Mouse (Mus musculus) spleen, postnatal 36 days (tissue): Measurements from ENCODE around the gene Sord.
"Not testable (repeated sequence)": the region's sequence is repeated elsewhere in the genome, so short reads cannot be mapped to it uniquely, and the experiment has no call there.

Experiments used
- DNase-seq, 2 experiments: peaks; one replicate each; pipeline ENCODE4 v3.0.0; 2022; ENCODE audit warnings: low spot score in 2 of 2, mixed read lengths in 1 of 2

Gene Sord

DNA sequence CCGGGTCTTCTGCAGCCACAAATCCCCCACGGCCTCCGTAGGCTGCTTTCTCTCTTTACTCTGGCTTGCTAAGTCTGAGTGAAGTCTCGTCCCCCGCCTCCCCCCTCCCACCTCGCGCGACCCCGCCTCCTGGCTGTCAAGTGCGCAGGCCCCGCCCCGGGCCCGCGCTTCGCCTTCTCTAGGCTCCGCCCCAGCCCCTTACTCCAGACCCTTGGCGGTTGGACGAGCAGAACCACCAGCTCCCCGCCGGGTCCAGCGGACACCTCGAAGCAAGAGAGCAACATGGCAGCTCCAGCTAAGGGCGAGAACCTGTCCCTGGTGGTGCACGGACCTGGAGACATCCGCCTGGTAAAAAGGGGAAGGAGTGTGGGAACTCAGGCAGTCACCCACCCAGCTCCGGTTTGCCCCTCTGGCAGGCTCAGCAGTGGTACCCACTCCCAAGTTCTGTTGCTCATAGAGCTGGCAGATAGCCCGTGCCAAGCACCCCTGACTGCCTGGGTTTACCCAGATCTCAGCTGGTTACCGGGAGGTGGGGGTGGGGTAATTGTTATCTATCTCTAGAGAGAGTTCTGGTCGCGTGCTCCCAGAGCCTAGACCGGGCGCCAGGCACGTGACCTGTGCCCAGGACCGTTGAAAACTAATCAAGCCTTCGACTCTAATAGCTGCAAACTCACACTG is at the start of gene Sord:
Gene Sord (plus strand): TSS at position 139 of the 678 bp plus-strand sequence.
- DNase-seq, result peak; percentile 59 to 69

DNA sequence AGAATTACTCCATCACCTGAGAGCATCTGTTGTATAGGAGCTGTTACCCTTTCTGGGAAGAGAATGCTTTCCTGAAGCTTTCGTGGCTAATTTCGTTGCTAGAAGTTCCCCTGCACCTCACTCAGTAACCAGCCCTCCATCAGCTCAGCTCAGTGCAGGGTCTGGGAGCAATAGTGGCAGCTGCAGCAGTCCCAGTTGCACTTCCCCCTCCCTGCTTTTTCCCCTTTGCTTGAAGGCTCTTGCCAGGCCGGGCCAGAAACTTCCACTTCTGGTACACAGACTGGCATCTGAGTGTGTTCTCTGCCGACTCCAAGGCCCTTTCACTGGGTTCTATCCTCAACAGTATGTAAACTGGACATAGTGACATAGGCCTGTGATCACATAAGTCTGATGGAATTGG is 49.5 kb upstream of the Sord start:
- no peak for DNase-seq

DNA sequence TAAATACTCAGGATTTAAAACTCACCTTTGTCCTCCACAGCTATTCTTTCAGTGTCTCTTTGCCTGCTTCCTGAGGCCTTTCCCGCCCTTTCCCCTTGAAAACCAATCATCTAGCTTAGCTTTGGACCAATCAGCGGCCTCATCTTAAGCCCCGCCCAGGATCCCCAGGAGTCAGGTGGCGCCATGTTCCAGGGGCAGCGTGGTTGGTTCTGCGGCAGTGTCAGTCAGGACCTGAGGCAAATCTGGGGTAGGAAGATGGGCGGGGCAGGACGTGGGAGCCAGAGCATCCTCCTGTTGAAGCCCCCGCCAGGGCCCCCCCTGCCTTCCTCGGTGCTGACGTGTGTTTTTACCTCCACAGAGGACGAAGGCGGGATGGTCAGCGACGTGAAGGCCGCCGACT is 48.4 kb upstream of the Sord start, which contains the start of the genes Patl2 and Terb2:
Gene Patl2 (minus strand): TSS at position 84 of the 400 bp plus-strand sequence.
Gene Terb2 (plus strand): TSS at position 167 of the 400 bp plus-strand sequence.
- DNase-seq, result no peak

DNA sequence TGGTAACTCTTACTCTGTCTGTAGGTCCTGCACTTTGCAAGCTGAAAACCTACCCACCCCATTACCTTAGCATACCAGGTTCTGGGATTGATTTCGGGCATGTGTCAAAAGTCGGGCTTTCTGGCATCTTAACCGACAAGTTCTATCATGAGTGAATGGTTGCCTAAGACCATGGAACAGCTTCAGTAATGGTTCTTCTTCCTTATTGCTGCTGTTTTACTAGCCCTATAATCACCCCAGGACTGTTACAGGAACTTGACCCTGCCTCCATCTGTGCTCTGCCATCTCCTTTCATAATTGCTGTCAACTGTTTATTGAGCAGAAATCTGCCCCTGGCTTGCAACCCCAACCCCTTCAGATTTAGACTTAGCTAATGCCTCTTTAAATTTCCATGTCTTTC is 47.8 kb upstream of the Sord start:
- no peak for DNase-seq

DNA sequence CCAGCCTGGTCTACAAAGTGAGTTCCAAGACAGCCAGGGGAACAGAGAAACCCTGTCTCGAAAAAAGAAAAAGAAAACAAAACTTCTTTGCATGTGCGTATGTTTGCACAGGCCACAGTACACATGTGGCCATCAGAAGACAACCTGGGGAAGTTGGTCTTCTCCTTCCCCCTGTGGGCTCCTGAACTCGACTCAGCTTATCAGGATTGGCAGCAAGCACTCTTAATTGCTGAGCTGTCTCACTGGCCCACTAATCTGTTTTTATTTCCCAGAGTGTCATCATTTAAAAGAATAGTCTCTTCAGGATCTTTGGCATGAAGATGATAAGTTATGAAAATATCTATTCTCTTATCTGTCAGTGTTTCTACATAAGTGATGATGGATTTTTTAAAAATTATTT is 42.7 kb upstream of the Sord start:
- no peak for DNase-seq

DNA sequence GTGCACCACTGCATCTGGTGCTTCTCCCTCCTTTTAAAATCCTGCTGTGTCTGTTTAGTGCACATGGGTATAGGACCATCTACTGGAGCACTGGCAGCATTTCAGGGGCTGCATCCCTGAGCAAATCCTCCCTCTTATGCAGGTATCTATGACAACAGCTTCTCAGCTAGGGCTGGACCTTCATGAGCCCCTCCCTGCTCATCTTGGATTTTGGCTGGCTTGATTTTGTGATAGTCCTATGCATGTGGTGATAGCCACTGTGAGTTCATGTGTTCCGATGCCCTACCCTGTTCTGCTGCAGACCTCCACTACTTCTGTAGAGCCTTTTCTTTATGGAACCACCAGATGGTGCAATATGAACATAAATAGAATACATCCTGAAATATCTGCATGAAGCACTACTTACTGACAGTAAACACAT is 40.0 kb upstream of the Sord start:
- no peak for DNase-seq

DNA sequence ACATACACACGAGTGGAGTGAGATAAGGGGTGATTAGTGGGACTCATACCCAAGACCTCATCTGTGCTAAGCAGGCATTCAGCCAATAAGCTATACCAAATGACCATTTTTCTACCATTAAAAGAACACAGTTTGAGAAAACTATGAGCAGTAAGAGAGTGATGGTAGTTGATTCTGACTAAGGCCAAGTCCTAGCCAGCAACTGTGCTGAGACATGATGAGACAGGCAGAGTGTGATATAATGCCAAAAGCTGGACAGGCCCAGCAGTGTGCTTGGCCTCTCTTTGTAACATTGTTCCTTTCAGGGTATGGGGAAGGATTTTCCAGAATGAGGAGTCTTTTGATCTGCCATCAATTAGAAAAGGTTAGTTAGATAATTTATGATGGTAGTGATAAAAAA is 33.0 kb upstream of the Sord start:
- no peak for DNase-seq

DNA sequence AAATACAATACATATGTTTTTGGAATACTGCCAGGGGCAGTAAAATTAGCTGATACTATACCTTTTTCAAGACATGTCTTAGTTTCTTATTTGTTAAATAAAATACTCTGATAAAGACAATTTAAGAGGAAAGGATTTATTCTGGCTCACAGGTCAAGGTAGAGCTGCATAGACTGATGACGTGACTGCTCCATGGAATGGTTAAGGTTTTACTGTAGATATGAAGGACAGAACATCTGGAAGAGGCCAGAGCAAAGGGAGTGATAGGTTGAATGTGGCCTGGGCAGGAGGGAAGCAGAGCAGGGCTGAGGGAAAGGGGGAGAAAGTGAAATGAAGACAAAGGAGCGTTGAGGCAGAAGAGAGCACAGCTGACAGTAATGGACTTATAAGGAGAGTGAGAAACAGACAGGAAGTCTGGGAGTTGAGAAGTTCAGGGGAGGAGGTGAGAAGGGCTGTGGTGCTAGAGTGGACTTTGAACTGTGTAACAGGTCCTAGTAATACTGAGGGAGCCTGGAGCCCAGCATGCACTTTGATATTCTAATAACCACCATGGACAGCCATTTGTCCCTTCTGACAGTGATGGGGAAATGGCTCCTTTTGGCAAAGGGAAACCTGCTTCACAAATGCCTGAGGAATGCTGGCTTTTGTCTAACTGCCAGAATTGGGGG is 28.0 kb upstream of the Sord start:
- DNase-seq, result no peak

DNA sequence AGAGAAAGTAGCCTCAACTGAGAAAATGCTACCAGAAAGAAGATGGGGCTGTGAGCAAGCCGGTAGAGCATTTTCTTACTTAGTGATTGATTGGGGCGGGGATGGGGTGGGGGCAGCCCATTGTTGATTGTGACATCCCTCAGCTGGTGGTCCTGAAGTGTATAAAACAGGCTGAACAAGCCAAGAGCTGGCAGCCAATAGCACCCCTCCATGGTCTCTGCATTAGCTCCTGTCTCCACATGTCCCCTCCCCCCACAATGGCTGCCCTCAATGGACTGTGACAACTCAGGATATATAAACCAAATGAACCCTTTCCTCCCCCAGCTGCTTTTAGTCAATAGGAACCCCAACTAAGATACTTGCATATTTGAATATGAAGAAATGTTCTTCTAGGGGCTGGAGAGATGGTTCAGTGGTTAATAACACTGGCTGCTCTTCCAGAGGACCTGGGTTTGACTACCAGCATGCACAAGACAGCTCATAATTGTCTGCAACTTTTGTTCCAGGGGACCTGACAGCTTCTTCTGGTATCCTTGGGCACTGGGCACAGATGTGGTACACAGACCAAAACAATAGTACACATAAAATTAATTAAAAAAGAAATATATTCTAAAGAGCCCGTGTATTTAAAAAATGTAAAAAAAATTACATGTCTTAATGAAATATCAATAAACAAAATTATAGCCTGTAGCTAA is 23.9 kb upstream of the Sord start:
- no peak for DNase-seq

DNA sequence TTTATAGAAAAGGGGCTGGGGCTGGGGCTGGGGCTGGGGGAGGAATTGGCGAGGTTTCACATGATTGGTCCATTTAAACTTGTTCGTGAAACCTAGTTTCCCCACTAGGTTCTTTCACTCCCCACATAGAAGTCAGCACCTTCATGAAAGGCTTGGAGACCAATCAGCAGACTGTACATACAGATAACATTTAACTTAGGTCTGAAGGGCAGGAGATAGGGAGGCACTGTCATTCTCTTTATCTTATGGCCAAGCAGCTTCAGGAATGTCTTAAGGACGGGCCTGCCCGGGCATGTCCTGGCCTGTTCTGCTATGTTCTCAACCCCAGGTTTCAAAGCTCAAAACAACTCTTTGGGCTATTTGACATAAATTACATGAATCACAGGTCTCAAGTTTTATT is 17.5 kb upstream of the Sord start:
- DNase-seq, result not testable (repeated sequence)

DNA sequence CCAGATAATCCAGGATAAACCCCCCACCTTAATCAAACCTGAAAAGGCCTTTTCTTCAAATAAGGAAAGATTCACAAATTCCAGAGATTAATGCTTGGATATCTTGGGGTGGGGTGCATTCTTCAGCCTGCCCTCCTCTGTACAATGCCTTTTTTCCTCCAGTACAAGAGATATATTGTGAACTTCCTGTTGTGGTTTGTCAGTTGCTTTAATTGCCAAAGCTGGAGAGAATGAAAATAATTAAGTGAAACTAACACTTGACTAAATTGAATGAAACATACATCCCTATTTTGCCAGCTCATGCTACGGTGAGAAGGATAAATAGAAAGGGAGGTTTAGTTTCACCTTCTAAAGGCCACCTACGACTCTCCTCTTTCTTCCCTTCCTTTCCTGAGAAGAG is 16.3 kb upstream of the Sord start:
- DNase-seq, result no peak

DNA sequence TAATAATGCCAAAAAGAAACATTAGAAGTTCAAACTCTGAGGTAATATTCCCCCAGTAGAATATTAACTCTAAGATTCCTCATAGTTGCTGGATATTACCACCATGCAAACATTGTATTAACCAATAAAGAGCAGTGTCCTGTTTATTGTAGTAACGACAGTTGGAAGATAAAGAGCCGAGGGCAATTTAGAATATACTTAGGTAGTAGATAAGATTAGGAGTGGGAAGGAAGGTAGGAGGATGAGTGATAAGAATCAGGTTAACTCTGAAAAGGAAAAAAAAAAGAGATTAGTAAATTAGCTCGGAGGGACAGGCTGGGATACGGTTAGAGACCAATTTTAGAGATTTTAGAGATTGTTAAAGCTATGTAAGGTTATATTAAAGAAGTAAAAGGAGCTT is 13.2 kb upstream of the Sord start:
- DNase-seq, result no peak

DNA sequence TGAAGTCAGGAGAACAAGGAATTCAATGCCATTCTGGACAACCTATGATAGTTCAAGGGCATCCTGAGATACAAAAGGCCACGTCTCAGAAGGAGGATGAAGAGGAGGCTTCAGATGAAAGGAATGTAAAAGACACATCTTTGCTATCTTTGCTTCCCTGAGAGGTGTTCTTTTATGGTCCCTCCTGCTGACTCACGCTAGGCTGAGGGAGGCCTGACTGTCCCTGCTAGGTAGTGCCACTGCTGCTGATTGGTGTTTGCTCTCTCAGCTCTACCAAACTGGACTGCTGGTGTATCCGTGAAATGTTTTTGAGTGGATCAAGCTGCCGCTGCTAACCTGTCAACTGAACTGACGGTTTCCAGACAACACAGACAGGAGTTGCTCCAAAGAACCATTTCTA is 12.8 kb upstream of the Sord start:
- DNase-seq, result no peak

DNA sequence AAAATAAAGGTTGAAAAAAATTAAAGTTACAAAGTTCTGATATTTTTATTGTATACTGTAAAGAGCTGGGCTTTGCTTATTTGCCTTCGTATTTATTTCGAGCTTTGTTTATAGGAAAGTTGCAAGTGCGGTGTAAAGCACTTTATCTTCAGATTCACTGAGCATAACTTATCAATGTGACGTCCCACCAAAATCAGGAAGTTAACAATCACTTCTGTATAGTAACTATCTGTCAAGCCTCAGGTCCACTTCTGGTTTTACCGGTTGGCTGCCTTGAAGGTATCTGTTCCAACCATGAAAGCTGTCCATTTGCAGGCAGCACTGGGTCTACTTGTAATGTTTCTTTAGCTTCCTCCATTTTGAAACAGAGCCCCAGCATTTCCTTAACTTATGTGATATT is 12.3 kb upstream of the Sord start:
- DNase-seq, result no peak

DNA sequence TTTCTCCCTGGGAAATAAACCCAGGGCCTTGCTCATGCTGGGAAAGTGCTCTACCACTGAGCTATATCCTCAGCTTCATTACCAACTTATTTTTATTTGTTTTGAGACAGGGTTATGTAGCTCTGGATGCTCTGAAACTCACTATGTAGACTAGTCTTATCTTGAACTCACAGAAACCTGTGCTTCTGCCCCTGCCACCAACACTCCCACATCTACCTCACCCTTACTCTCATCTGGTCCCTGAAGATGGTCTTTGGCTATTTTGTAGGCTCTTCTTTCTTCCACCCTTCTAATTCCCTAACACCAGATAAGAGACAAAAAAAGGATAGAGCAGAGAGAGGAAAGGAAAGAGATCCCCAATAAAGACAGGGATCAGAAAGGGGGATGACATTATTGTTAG is 10.9 kb upstream of the Sord start:
- DNase-seq, result no peak

DNA sequence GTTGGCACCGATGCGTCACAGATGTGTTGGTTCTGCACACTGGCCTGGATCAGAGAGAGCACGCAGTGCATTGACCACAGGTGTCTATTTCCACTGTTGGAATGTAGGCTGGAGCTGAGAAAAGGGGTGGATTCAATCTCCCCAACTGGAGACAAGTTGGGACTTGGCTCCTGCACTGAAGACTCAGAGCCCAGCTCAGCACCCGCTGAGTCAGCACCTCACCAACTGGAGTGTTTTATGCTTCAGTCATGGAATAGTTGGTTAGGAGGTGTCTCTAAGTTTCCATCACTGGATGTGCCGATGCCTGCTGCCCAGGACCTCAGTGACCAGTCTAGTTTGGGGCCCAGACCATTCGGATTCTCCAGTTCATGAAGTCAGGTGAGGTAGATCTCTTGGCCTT is 4.2 kb upstream of the Sord start:
- no peak for DNase-seq

DNA sequence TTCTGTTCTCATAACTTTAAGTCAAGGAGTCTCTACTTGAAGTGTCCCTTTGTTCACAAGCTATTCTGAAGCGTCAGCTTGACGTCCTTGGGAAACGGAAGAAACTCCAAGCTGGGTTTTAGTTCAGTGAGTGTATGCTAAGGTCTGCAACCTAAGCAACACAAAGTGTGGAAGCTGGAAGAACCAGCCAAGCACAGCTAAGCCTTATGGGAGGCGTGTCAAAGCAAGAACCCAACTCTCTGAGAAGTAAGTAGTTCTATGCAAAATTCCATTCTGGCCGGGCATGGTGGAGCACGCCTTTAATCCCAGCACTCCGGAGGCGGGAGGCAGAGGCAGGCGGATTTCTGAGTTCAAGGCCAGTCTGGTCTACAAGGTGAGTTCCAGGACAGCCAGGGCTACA is 2.9 kb upstream of the Sord start:
- DNase-seq, result no peak

DNA sequence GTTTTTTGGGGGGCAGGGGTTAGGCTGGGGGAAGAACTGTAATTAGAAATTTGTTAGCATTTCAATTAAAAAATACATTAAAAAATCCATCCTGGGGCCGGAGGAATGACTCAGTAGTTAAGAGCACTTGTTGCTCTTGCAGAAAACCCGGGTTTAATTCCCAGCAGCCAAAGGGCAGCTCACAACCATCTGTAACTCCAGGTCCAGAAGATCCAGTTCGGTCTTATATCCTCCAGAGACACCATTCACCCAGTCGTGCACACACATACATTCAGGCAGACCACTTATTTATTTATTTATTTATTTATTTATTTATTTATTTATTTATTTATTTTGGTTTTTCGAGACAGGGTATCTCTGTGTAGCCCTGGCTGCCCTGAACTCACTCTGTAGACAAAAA is 1.2 kb upstream of the Sord start:
- no peak for DNase-seq

DNA sequence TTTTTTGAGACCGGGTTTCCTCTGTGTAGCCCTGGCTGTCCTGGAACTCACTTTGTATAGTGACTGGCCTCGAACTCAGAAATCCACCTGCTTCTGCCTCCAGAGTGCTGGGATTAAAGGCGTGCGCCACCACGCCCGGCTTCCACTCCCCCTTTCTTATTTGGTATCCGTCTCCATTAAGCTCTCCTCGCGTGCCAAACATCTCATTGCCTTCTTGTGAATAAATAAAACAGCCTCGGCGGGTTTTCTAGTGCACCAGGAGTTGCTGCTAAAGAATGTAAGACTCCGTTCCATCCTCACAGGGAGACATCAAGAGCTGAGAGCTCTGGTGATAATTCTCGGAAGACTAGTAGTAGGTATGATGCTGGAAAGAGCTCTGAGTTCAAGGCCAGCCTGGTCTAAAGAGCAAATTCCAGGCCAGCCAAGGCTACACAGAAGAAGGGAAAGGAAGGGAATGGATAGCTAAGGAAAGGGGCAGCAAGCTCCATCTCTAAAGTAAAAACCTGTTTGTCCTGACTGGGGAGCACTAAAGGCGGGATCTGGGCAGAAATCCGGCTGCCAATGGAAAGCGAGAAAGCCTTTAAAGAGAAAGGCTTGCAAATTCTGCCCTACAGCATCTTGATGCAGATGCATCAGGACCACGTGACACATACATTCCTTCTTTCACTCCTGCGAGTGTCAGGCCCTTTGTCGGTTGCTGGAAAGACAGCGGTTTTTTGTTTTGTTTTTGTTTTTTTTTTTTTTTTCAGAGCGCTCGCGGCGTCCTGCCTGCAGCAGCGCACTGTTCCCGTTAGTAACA is 591 bp upstream of the Sord start:
- DNase-seq, result peak; percentile 6 to 10

DNA sequence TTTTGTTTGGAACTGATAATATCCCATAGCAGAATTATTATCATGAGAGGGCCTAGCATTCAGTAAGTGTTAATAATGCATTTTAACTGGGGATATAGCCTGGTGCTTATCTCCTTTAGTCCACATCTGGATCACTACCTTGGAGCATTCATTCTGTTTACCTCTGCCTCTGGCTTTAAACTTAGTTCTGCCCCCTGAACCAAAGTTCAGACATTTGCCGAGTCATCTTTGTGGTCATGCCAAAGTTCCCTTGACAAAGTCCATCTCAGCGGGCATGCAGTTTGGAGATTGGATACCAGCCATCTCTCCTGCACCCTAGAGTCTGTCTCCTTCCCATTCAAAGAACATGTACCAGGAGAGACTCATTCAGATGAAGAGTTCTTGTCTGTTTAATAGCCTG is 876 bp downstream of the Sord start:
- no peak for DNase-seq

DNA sequence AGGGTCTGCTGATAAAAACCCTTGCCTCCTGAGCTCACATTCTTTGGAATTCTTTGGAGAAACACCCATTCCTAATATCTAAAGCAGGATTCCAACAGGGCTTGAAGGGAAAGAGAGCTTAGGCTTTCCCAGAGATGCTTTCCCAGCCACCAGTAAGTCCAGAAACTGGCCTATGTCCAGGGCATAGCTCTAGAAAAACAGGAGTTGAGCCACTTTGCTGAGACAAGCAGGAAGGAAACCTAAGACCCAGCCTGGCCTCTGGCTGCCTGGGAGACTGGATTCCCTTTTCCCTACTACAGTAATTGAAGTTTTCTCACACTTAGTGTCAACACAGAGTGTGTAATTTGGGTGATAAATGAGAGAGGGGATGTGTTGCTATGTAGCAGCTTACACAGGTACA is 1.8 kb downstream of the Sord start:
- DNase-seq, result no peak

DNA sequence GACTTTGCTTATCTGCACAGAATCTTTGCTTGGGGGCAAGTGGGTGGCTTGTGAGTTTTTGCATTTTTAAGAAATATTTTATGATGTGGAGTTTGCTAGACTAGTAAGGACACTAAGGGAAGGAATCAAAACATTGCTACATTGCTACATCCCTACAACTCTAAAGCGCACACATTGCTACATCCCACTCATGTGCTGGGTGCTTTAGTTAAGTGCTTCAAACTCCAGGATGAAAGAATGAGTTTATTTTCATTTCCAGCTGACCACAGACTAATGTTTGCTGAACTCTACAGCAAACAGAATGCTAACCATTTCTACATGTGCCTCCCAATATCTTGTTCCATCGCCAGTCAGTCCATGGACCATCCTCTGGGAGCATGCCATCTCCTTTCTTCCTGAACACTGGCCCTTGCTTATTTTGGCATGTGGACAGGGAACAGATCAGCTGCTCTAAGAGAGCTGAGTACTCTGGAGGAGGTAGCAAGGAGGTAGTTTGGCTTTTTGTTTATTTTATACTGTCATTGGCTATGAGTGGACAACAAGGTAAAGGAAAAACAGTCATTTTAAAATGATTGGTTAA is 3.4 kb downstream of the Sord start:
- no peak for DNase-seq
